Mouse (Mus musculus) right cerebral cortex, adult 2 months (tissue): ENCODE data around the gene Olfr1416.

Experiments used
- DNase-seq, 2 experiments: peaks; one replicate each; pipeline ENCODE4 v3.0.0; 2021 to 2022; ENCODE audit warnings: low spot score in 2 of 2

The Olfr1416 gene

GRCm38 (mm10) chr1:92432098-92432497 lies 52.8 kb downstream of the Olfr1416 start:
- DNase-seq: no peak

GRCm38 (mm10) chr1:92431420-92431819 lies 53.5 kb downstream of the Olfr1416 start:
- DNase-seq: no peak

DNA sequence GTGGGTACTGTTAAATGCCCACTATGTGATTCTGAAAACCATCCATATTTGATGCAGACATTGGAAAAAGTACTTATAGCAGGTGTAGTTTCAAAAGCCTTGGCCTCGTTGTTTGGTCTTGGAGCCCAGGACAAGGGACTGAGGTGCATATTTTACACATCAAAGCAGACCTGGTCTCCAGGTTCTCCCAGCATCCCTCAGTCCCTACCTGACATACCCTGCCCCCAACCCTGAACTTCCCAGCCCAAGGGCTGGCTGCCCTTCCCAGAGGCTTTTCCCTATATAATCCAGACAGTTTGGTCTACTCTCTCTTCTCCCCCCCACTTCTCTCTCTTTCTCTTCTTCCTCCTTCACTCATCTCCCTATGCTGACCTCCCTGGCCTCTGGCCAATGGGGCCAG lies 53.9 kb downstream of the Olfr1416 start:
- DNase-seq: no peak
